ENCODE assay signal across 16 mouse cellular contexts in the genomic region with DNA sequence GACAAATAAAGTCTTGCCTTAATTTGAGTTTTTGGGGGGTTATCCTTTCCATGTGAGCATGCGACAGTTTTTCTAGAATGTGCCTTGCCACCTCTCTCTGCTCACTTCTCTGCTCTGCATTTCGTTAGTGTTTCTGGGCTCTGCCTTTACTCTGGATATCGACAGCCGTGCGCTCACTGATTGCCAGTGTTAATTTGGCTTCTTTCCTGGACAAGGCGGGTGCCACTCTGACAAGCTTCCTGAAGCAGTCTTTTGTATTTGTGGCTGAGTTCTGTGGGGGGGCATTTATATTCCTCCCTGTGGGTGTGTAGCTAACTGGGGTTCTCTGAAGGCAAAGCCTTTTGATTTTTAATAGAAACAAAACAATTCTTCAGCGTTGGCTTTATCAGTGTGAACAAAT. TPM values are rescaled to one million over a fixed set of nuclear protein-coding genes. Genes with fewer than 3 reads are reported as not detected.
DNase-seq lines count a peak whose midpoint lies in the region; ATAC-seq lines count a peak whose summit lies in the region.
"Had no signal": no experiment of that assay in that cellular context is flagged by ENCODE, and none has a peak within 500 bp of the region (broad histone marks: within the 10 kb centered on the region; RNA-seq: fewer than 3 reads in every experiment).

No protein-coding gene starts in this region.

- no peak overlapping the region for H3K4me3 ChIP-seq in forebrain, embryonic 15.5 days
- no peak overlapping the region for H3K4me3 ChIP-seq in forebrain, embryonic 12.5 days (replicated peaks)
- H3K4me3 ChIP-seq: hindbrain, embryonic 15.5 days; liver, embryonic 13.5 days; neural tube, embryonic 13.5 days had no signal

- H3K27me3 ChIP-seq in forebrain, embryonic 15.5 days = no peaks in the 10 kb centered on the region
- H3K27me3 ChIP-seq in forebrain, embryonic 12.5 days = no peaks in the 10 kb centered on the region; the same call in 1 of the 2 replicates
- H3K27me3 ChIP-seq: hindbrain, embryonic 15.5 days; liver, embryonic 13.5 days had no signal

- peak; percentile 61 for ATAC-seq in forebrain, embryonic 15.5 days (replicated peaks)
- ATAC-seq in forebrain, embryonic 12.5 days (ENCODE audit: low FRiP score) = no peak

- H3K27ac ChIP-seq in forebrain, embryonic 15.5 days (replicated peaks) = peak overlapping the region; percentile 49
- H3K27ac ChIP-seq in forebrain, embryonic 12.5 days = no peak overlapping the region
- H3K27ac ChIP-seq: hindbrain, embryonic 15.5 days; liver, embryonic 13.5 days; neural tube, embryonic 13.5 days had no signal

- 17% methylated on average over 7 of the region's 7 CpGs for WGBS in forebrain, embryonic 15.5 days
- whole genome bisulfite sequencing in forebrain, embryonic 12.5 days = 48% methylated on average over 7 of the region's 7 CpGs

- intact Hi-C loops in left cerebral cortex, postnatal 4 days (cut with DNase I) = no loop called here
- intact Hi-C loops in heart, postnatal 36 days (cut with DNase I) = no loop called here

- DNase-seq in left cerebral cortex, postnatal 4 days = peak; percentile 57
- no peak for DNase-seq in left cerebral cortex, adult 18-20 months (ENCODE audit: low spot score in 2 of 2)
- peak; percentile 27 for DNase-seq in cerebellum, adult 11 months
- peak; percentile 70 to 78 for DNase-seq in cerebellum, postnatal 14 days
- DNase-seq in heart, postnatal 36 days = no peak
- no peak for DNase-seq in right cerebral cortex, adult 18-20 months
- DNase-seq: gastrocnemius, postnatal 14 days; kidney, adult 18-20 months; kidney, postnatal 10 days; liver, embryonic 13.5 days; right cerebral cortex, postnatal 4 days had no signal

- no peak overlapping the region for H3K9ac ChIP-seq in forebrain, embryonic 15.5 days (replicated peaks)
- H3K9ac ChIP-seq in forebrain, embryonic 12.5 days = no peak overlapping the region
- H3K9ac ChIP-seq: hindbrain, embryonic 15.5 days; liver, embryonic 13.5 days; neural tube, embryonic 13.5 days had no signal

- H3K4me2 ChIP-seq in forebrain, embryonic 15.5 days (replicated peaks) = no peak overlapping the region
- H3K4me2 ChIP-seq in forebrain, embryonic 12.5 days = no peak overlapping the region
- H3K4me2 ChIP-seq: hindbrain, embryonic 15.5 days; liver, embryonic 13.5 days; neural tube, embryonic 13.5 days had no signal

- H3K36me3 ChIP-seq in forebrain, embryonic 15.5 days = no peaks in the 10 kb centered on the region
- H3K36me3 ChIP-seq in forebrain, embryonic 12.5 days (replicated peaks) = no peaks in the 10 kb centered on the region
- H3K36me3 ChIP-seq: hindbrain, embryonic 15.5 days; liver, embryonic 13.5 days; neural tube, embryonic 13.5 days had no signal

- H3K9me3 ChIP-seq in forebrain, embryonic 15.5 days = no peaks in the 10 kb centered on the region
- H3K9me3 ChIP-seq in forebrain, embryonic 12.5 days = no peaks in the 10 kb centered on the region
- H3K9me3 ChIP-seq: hindbrain, embryonic 15.5 days; liver, embryonic 13.5 days; neural tube, embryonic 13.5 days had no signal

- peaks cover 22% of the 10 kb centered on the region for H3K4me1 ChIP-seq in forebrain, embryonic 15.5 days
- H3K4me1 ChIP-seq in forebrain, embryonic 12.5 days = peaks cover 7% of the 10 kb centered on the region; the same call in 1 of the 2 replicates

RNA-seq across cellular contexts. Expression of a gene that starts 54.4 kb away (rescaled TPM):
- polyA plus RNA-seq in forebrain, embryonic 15.5 days (2015; fragmentation: Nextera tagmentation; extraction: Ambion mirVana) = 38.7 and 42.1 TPM in 2 replicates
- polyA plus RNA-seq in forebrain, embryonic 12.5 days (2016; fragmentation: Nextera tagmentation; extraction: Ambion mirVana) = 24.7 and 25.5 TPM in 2 replicates
- 10 to 100 TPM; 65.3 to 65.9 TPM for total RNA-seq in left cerebral cortex, postnatal 4 days (2021)
- total RNA-seq in left cerebral cortex, adult 18-20 months (2021) = 10 to 100 TPM in 1 of 2 experiments, 1 to 10 TPM in 1; 9.4 to 10.6 TPM
- total RNA-seq in heart, postnatal 36 days (2021) = 1 to 10 TPM; 4.8 to 6.2 TPM
- total RNA-seq: MEL had no signal

Comparison
In these comparisons a context has a peak if more than half of its experiments do, and no peak if none do; other contexts are left out.
1. DNase-seq: peak in left cerebral cortex, postnatal 4 days (single experiment), cerebellum, adult 11 months (single experiment) and cerebellum, postnatal 14 days (2 of 2); none in left cerebral cortex, adult 18-20 months (0 of 2), heart, postnatal 36 days (0 of 2) and right cerebral cortex, adult 18-20 months (single experiment).
2. RNA of a gene that starts 54.4 kb away (total RNA-seq): 65.3 to 65.9 TPM in left cerebral cortex, postnatal 4 days; 9.4 to 10.6 TPM in left cerebral cortex, adult 18-20 months and 4.8 to 6.2 TPM in heart, postnatal 36 days; every median in the first group is over 4 times any median in the second.